In the genomic region with DNA sequence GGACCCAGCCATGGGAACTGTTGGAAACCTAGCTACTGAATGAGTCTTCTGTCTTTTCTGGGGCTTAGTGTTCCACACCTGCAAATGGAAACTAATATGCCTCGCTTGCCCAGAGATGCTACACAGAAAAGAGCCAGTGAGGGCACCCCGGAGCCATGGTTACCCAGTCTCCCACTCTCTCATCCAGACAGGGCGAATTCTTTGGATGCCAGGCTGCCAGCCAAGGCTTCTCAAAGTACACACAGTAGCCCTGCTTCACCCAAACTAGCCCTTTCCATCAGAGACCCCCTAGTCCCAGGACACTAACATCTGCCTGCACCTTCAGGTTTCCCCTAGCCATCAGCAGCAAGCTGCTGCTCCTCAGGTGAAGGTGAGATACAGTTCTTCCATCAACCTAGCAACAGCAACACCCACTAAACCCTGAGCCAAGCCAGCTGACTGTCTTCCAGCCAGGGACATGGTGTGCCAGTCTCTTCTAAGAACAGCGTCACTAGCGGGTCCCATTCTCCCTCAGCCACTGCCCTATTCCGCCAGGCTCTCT, we compare ENCODE assay signal across 11 mouse cellular contexts. TPM values are rescaled to one million over a fixed set of nuclear protein-coding genes. Genes with fewer than 3 reads are reported as not detected.
DNase-seq lines count a peak whose midpoint lies in the region; ATAC-seq and TF ChIP-seq lines count a peak whose summit lies in the region.
"Had no signal": no experiment of that assay in that cellular context is flagged by ENCODE, and none has a peak within 500 bp of the region (broad histone marks: within the 10 kb centered on the region; RNA-seq: fewer than 3 reads in every experiment).

No protein-coding gene starts in this region.

- no peaks in the 10 kb centered on the region for H3K9me3 ChIP-seq in kidney, embryonic 16.5 days (ENCODE audit: low read length)
- H3K9me3 ChIP-seq: lung, embryonic 15.5 days; stomach, embryonic 15.5 days had no signal

- H3K27ac ChIP-seq in kidney, adult 2 months (ENCODE audit: insufficient read depth, low read depth, low read length) = no peak overlapping the region
- no peak overlapping the region for H3K27ac ChIP-seq in kidney, embryonic 16.5 days (ENCODE audit: low read length)
- H3K27ac ChIP-seq in olfactory bulb, adult 2 months (ENCODE audit: insufficient read depth, low read depth, low read length) = no peak overlapping the region; the same call in 1 of the 2 replicates
- H3K27ac ChIP-seq: lung, embryonic 15.5 days; stomach, embryonic 15.5 days had no signal

- H3K36me3 ChIP-seq in kidney, adult 2 months (ENCODE audit: control insufficient read depth, insufficient read depth, low read length) = no peaks in the 10 kb centered on the region
- H3K36me3 ChIP-seq in kidney, embryonic 16.5 days (ENCODE audit: insufficient read depth, low read length) = no peaks in the 10 kb centered on the region
- H3K36me3 ChIP-seq: lung, embryonic 15.5 days; stomach, embryonic 15.5 days had no signal

- 63% methylated on average over 6 of the region's 6 CpGs for WGBS in kidney, adult 2 months
- WGBS in kidney, embryonic 16.5 days = 86% methylated on average over 6 of the region's 6 CpGs
- WGBS in olfactory bulb, adult 2 months = 49% methylated on average over 6 of the region's 6 CpGs

- H3K4me1 ChIP-seq in kidney, adult 2 months (ENCODE audit: control insufficient read depth, insufficient read depth, low read length) = peaks cover 9% of the 10 kb centered on the region
- H3K4me1 ChIP-seq in kidney, embryonic 16.5 days (ENCODE audit: insufficient read depth, low read length) = peaks cover 34% of the 10 kb centered on the region
- peaks cover 31% of the 10 kb centered on the region for H3K4me1 ChIP-seq in olfactory bulb, adult 2 months (ENCODE audit: control insufficient read depth, insufficient read depth, low read length)

- H3K27me3 ChIP-seq in kidney, adult 2 months (replicated peaks; ENCODE audit: control insufficient read depth, insufficient read depth, low read length) = no peaks in the 10 kb centered on the region
- no peaks in the 10 kb centered on the region for H3K27me3 ChIP-seq in kidney, embryonic 16.5 days (ENCODE audit: insufficient read depth, low read length)

- peak; percentile 69 for DNase-seq in kidney, adult 2 months
- DNase-seq in frontal cortex, postnatal 14 days (ENCODE audit: low spot score in 2 of 2) = peak; percentile 50 to 54
- DNase-seq in layer of hippocampus, postnatal 25 days (ENCODE audit: extremely low spot score in 1 of 2, low spot score in 1 of 2) = peak; percentile 18 to 36
- DNase-seq in urinary bladder, adult 18-20 months (ENCODE audit: low spot score in 2 of 2) = no peak
- no peak for DNase-seq in kidney, postnatal 4 days
- no peak for DNase-seq in ovary, postnatal 10 days (ENCODE audit: low spot score)

- H3K4me3 ChIP-seq in kidney, adult 2 months (ENCODE audit: insufficient read depth, low read depth, low read length) = no peak overlapping the region
- no peak overlapping the region for H3K4me3 ChIP-seq in kidney, embryonic 16.5 days (ENCODE audit: low read length)
- H3K4me3 ChIP-seq in olfactory bulb, adult 2 months (ENCODE audit: insufficient read depth, low read depth, low read length) = 0 out of 2 replicates have a peak overlapping the region, but pooled peaks have one; percentile 1
- H3K4me3 ChIP-seq: lung, embryonic 15.5 days; stomach, embryonic 15.5 days had no signal

- TF ChIP-seq CTCF in kidney, adult 2 months (conservative IDR thresholded peaks at IDR 0.05; ENCODE audit: insufficient read depth, insufficient read length, low read depth, low read length) = no peak
- TF ChIP-seq CTCF in olfactory bulb, adult 2 months (IDR thresholded peaks at IDR 0.05; ENCODE audit: insufficient read depth, low read depth, low read length) = no peak

- no peak overlapping the region for H3K9ac ChIP-seq in kidney, embryonic 16.5 days (replicated peaks; ENCODE audit: low read length)
- H3K9ac ChIP-seq: lung, embryonic 15.5 days; stomach, embryonic 15.5 days had no signal

- TF ChIP-seq POLR2A in kidney, adult 2 months (IDR thresholded peaks at IDR 0.05; ENCODE audit: low read depth, low read length) = no peak
- TF ChIP-seq POLR2A in olfactory bulb, adult 2 months (IDR thresholded peaks at IDR 0.05; ENCODE audit: insufficient read depth, low read depth, low read length) = no peak

- H3K4me2 ChIP-seq in kidney, embryonic 16.5 days (replicated peaks; ENCODE audit: low read depth, low read length) = no peak overlapping the region
- H3K4me2 ChIP-seq: lung, embryonic 15.5 days had no signal

- ATAC-seq in kidney, embryonic 16.5 days (ENCODE audit: low FRiP score, low TSS enrichment) = no peak

RNA-seq across cellular contexts. Expression of a gene that starts 2.4 kb away (rescaled TPM):
- polyA plus RNA-seq in kidney, adult 2 months (2012; rRNA removed) = 27.6 and 43.9 TPM in 2 replicates
- 3.1 and 3.4 TPM in 2 replicates for polyA plus RNA-seq in kidney, embryonic 16.5 days (2015; fragmentation: Nextera tagmentation; extraction: Ambion mirVana)
- 10 to 100 TPM; 37.9 to 54.8 TPM for total RNA-seq in layer of hippocampus, postnatal 25 days (2021)
- not detected in 2 replicates for polyA plus RNA-seq in olfactory bulb, adult 2 months (2012; ENCODE audit: insufficient read depth, insufficient read length, low replicate concordance, missing spikeins)
- total RNA-seq: common myeloid progenitor, adult 5-6 weeks had no signal

RNA-seq across cellular contexts. Expression of a gene that starts 36.9 kb away (rescaled TPM):
- 1.5 and 1.6 TPM in 2 replicates for polyA plus RNA-seq in kidney, adult 2 months (2012; rRNA removed)
- polyA plus RNA-seq in kidney, embryonic 16.5 days (2015; fragmentation: Nextera tagmentation; extraction: Ambion mirVana) = 6.8 and 7.0 TPM in 2 replicates
- total RNA-seq in layer of hippocampus, postnatal 25 days (2021) = 10 to 100 TPM; 33.9 to 37.8 TPM
- not detected in 2 replicates for polyA plus RNA-seq in olfactory bulb, adult 2 months (2012; ENCODE audit: insufficient read depth, insufficient read length, low replicate concordance, missing spikeins)

RNA-seq across cellular contexts. Expression of a gene that starts 57.8 kb away (rescaled TPM):
- 4.7 and 5.1 TPM in 2 replicates for polyA plus RNA-seq in kidney, adult 2 months (2012; rRNA removed)
- 18.1 and 21.5 TPM in 2 replicates for polyA plus RNA-seq in kidney, embryonic 16.5 days (2015; fragmentation: Nextera tagmentation; extraction: Ambion mirVana)
- 10 to 100 TPM; 20.2 to 26.9 TPM for total RNA-seq in layer of hippocampus, postnatal 25 days (2021)
- not detected in 2 replicates for polyA plus RNA-seq in olfactory bulb, adult 2 months (2012; ENCODE audit: insufficient read depth, insufficient read length, low replicate concordance, missing spikeins)

Comparison
In these comparisons a context has a peak if more than half of its experiments do, and no peak if none do; other contexts are left out.
1. DNase-seq: peak in kidney, adult 2 months (single experiment), frontal cortex, postnatal 14 days (2 of 2) and layer of hippocampus, postnatal 25 days (2 of 2); none in urinary bladder, adult 18-20 months (0 of 2), kidney, postnatal 4 days (0 of 2) and ovary, postnatal 10 days (single experiment).